Mouse (Mus musculus) erythroblast, embryonic 14.5 days (primary cell): Measurements from ENCODE around the gene Prss45.

Source experiments
- GATA1 ChIP-seq: IDR thresholded peaks from 2 replicates; pipeline ENCODE4 v1.6.1; 2012; ENCODE audit warnings: low read length, inconsistent platforms, mixed read lengths
- TAL1 ChIP-seq: IDR thresholded peaks from 3 replicates; pipeline ENCODE4 v1.6.1; 2012; ENCODE audit warnings: low read length, inconsistent platforms, mixed read lengths

DNA sequence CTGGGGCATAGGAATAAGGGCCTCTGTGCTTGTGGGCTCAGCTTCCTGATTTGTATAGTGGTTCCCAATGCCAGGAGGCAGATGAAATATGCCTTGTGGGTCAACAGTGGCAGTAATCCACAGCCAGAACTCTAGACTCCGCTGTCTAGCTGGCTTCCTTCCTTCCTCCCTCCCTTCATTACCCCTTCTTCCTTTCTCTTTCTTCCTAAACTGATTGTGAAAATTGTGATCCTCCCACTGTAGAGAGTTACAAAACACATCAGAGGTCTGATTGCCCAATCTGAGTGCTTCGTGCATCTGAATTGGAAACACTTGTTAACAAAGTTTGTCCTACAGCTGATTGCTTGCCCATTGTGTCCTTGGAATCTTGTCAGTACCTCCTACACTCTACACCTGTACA, 7.0 kb downstream of the Prss45 start:
- TF ChIP-seq GATA1 (no peak), TAL1 (no peak)
